Mouse (Mus musculus) hindbrain, embryonic 13.5 days (tissue): ENCODE results near the gene Hgd. TPM values are rescaled to one million over a fixed set of nuclear protein-coding genes. Genes with fewer than 3 reads are reported as not detected.

Experiments
- ATAC-seq: fragments of 200-750 bp; cut with Nextera tagmentation; 2 replicates; pipeline ENCODE4 v1.8.0; 2017; ENCODE audit warnings: moderate TSS enrichment; ENCODE audit not compliant: low FRiP score
- H3K27ac ChIP-seq: fragments of 300-500 bp; sonication (generic); 2 replicates; pipeline ENCODE4 v1.5.1; 2015; ENCODE audit warnings: inconsistent platforms, mild to moderate bottlenecking, moderate library complexity
- H3K27me3 ChIP-seq: fragments of 300-500 bp; sonication (generic); 2 replicates; pipeline ENCODE4 v1.6.1; 2015; ENCODE audit warnings: mild to moderate bottlenecking, inconsistent platforms
- H3K36me3 ChIP-seq: fragments of 300-500 bp; sonication (generic); 2 replicates; pipeline ENCODE4 v1.6.1; 2015; ENCODE audit warnings: mild to moderate bottlenecking, inconsistent platforms
- H3K4me1 ChIP-seq: fragments of 300-500 bp; sonication (generic); replicated peaks from 2 replicates; pipeline ENCODE4 v1.6.1; 2015; ENCODE audit warnings: inconsistent platforms
- H3K4me2 ChIP-seq: fragments of 300-500 bp; sonication (generic); 2 replicates; pipeline ENCODE4 v1.6.1; 2015; ENCODE audit warnings: inconsistent platforms, mild to moderate bottlenecking, moderate library complexity
- H3K4me3 ChIP-seq: fragments of 300-500 bp; sonication (generic); 2 replicates; pipeline ENCODE4 v1.5.1; 2015; ENCODE audit warnings: mild to moderate bottlenecking, inconsistent platforms
- H3K9ac ChIP-seq: fragments of 300-500 bp; sonication (generic); 2 replicates; pipeline ENCODE4 v1.6.1; 2015; ENCODE audit warnings: mild to moderate bottlenecking, inconsistent platforms
- H3K9me3 ChIP-seq: fragments of 300-500 bp; sonication (generic); 2 replicates; pipeline ENCODE4 v1.6.1; 2016; ENCODE audit warnings: inconsistent platforms
- WGBS: fragments of 180-500 bp; shearing (Covaris S2); methylation state at CpG from one replicate; pipeline ENCODE4 v1.1.7; 2015; 5-methylcytosine and 5-hydroxymethylcytosine counted together
- polyA plus RNA-seq: library from polyadenylated mRNA; unstranded; fragments of >200 nt; fragmentation: Nextera tagmentation; extraction: Ambion mirVana; gene quantifications from 2 replicates; pipeline ENCODE4 v1.2.1, GENCODE M21; 2015

Hgd gene
- polyA plus RNA-seq, 1 experiment from 2014 or later = 0.22 TPM

GRCm38 (mm10) chr16:37614540-37614939, 34.6 kb downstream of the Hgd start:
- no peaks in the 10 kb centered on the region for H3K9me3 ChIP-seq
- H3K36me3 ChIP-seq = no peaks in the 10 kb centered on the region
- 93% methylated on average over 9 of the region's 9 CpGs for WGBS
- H3K27me3 ChIP-seq = no peaks in the 10 kb centered on the region
- peaks cover 24% of the 10 kb centered on the region for H3K4me1 ChIP-seq
- ATAC-seq = no peak
- no peak overlapping the region for H3K27ac ChIP-seq
- no peak overlapping the region for H3K4me2 ChIP-seq
- no peak overlapping the region for H3K4me3 ChIP-seq
- H3K9ac ChIP-seq = no peak overlapping the region

GRCm38 (mm10) chr16:37615429-37615828, 35.5 kb downstream of the Hgd start:
- no peaks in the 10 kb centered on the region for H3K9me3 ChIP-seq
- WGBS = 76% methylated on average over 8 of the region's 8 CpGs
- H3K36me3 ChIP-seq = no peaks in the 10 kb centered on the region
- no peak overlapping the region for H3K4me3 ChIP-seq
- H3K27me3 ChIP-seq = no peaks in the 10 kb centered on the region
- H3K4me1 ChIP-seq = peaks cover 15% of the 10 kb centered on the region
- ATAC-seq = no peak
- no peak overlapping the region for H3K4me2 ChIP-seq
- H3K9ac ChIP-seq = no peak overlapping the region
- H3K27ac ChIP-seq = no peak overlapping the region

GRCm38 (mm10) chr16:37616104-37616503, 36.2 kb downstream of the Hgd start:
- Histone ChIP-seq H3K9ac (no peak overlapping the region), H3K4me1 (peaks cover 13% of the 10 kb centered on the region), H3K4me2 (no peak overlapping the region), H3K9me3 (no peaks in the 10 kb centered on the region), H3K27ac (no peak overlapping the region), H3K27me3 (no peaks in the 10 kb centered on the region), H3K4me3 (no peak overlapping the region), H3K36me3 (no peaks in the 10 kb centered on the region)
- no peak for ATAC-seq
- whole genome bisulfite sequencing = 81% methylated on average over 8 of the region's 8 CpGs

- WGBS = 20% methylated on average over 3 of the region's 3 CpGs
- Histone ChIP-seq H3K4me1 (peaks cover 13% of the 10 kb centered on the region), H3K36me3 (no peaks in the 10 kb centered on the region), H3K27ac (no peak overlapping the region; the same call in 1 of the 2 replicates), H3K27me3 (no peaks in the 10 kb centered on the region), H3K4me3 (no peak overlapping the region), H3K4me2 (no peak overlapping the region), H3K9ac (no peak overlapping the region), H3K9me3 (no peaks in the 10 kb centered on the region)
- ATAC-seq = no peak
Measured at GRCm38 (mm10) chr16:37617695-37618094, 37.7 kb downstream of the Hgd start.

GRCm38 (mm10) chr16:37622403-37622802, 42.5 kb downstream of the Hgd start:
- no peak overlapping the region for H3K9ac ChIP-seq
- H3K36me3 ChIP-seq = no peaks in the 10 kb centered on the region
- 79% methylated on average over 3 of the region's 3 CpGs for WGBS
- H3K4me3 ChIP-seq = no peak overlapping the region
- ATAC-seq = no peak
- no peak overlapping the region for H3K4me2 ChIP-seq
- H3K27me3 ChIP-seq = no peaks in the 10 kb centered on the region
- H3K4me1 ChIP-seq = peaks cover 9% of the 10 kb centered on the region
- H3K27ac ChIP-seq = no peak overlapping the region
- no peaks in the 10 kb centered on the region for H3K9me3 ChIP-seq

- no peak overlapping the region for H3K9ac ChIP-seq
- H3K4me3 ChIP-seq = no peak overlapping the region
- H3K4me2 ChIP-seq = no peak overlapping the region
- no peaks in the 10 kb centered on the region for H3K9me3 ChIP-seq
- 58% methylated on average over 5 of the region's 5 CpGs for WGBS
- peaks cover 4% of the 10 kb centered on the region for H3K4me1 ChIP-seq
- ATAC-seq = no peak
- no peaks in the 10 kb centered on the region for H3K36me3 ChIP-seq
- H3K27ac ChIP-seq = no peak overlapping the region
- H3K27me3 ChIP-seq = no peaks in the 10 kb centered on the region
Measured at GRCm38 (mm10) chr16:37622919-37623318, 43.0 kb downstream of the Hgd start.

DNA sequence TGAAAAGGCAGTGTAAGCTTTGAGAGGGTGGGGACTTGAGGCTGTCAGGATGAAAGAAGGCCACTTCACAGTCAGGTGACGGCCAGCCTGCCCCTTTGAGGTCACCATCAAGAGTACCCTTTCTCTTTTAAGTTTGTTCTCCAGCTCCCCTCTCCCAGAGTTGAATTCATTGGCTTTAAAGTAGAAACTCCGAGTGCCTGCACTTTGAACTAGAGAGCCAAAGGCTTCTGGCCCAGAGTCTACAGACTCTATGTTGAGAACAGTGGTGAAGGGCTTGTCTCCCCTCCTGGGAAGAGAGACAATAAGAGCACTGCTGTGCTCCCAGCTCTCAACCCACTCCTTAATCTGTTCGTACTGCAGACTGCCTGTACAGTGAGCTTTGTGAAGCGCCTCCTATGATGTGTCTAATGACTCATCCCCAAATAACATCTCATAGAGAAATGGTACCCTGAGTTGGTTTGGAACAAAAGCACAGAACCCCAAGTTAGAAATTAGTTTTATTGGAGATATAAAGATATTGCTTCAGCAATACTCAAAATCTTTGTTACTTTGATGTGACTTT, 46.5 kb downstream of the Hgd start:
- H3K4me2 ChIP-seq = no peak overlapping the region
- H3K9ac ChIP-seq = no peak overlapping the region
- no peaks in the 10 kb centered on the region for H3K4me1 ChIP-seq
- no peaks in the 10 kb centered on the region for H3K27me3 ChIP-seq
- H3K27ac ChIP-seq = no peak overlapping the region
- no peak overlapping the region for H3K4me3 ChIP-seq
- no peaks in the 10 kb centered on the region for H3K36me3 ChIP-seq
- 61% methylated on average over 4 of the region's 4 CpGs for WGBS
- no peaks in the 10 kb centered on the region for H3K9me3 ChIP-seq
- no peak for ATAC-seq

DNA sequence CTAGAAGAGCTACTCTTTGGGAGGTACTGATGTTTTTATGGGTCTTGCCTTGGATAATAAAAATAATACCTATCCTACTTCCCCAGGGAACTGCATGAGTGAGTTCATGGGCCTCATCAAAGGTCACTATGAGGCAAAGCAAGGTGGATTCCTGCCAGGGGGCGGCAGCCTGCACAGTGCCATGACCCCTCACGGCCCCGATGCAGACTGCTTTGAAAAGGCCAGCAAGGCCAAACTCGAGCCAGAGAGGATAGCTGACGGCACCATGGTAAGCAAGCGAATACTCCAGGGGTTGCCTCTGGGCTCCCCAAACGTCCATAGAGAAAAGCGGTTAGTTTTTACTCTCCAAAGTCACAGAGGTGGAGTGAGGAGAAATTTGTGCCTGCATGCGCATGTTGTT, 48.4 kb downstream of the Hgd start:
- Histone ChIP-seq H3K27ac (no peak overlapping the region), H3K9me3 (no peaks in the 10 kb centered on the region), H3K4me1 (no peaks in the 10 kb centered on the region), H3K9ac (no peak overlapping the region), H3K27me3 (no peaks in the 10 kb centered on the region), H3K4me3 (no peak overlapping the region), H3K4me2 (no peak overlapping the region), H3K36me3 (no peaks in the 10 kb centered on the region)
- 76% methylated on average over 9 of the region's 9 CpGs for WGBS
- ATAC-seq = no peak

- Histone ChIP-seq H3K27ac (no peak overlapping the region), H3K9ac (no peak overlapping the region), H3K4me3 (no peak overlapping the region), H3K4me1 (no peaks in the 10 kb centered on the region), H3K9me3 (no peaks in the 10 kb centered on the region), H3K36me3 (no peaks in the 10 kb centered on the region), H3K4me2 (no peak overlapping the region), H3K27me3 (no peaks in the 10 kb centered on the region)
- WGBS = 63% methylated on average over 7 of the region's 7 CpGs
- ATAC-seq = no peak
Measured at GRCm38 (mm10) chr16:37629011-37629410, 49.1 kb downstream of the Hgd start.

- H3K9ac ChIP-seq = no peak overlapping the region
- no peaks in the 10 kb centered on the region for H3K4me1 ChIP-seq
- 74% methylated on average over 9 of the region's 9 CpGs for WGBS
- no peak overlapping the region for H3K4me2 ChIP-seq
- H3K27ac ChIP-seq = no peak overlapping the region
- H3K36me3 ChIP-seq = no peaks in the 10 kb centered on the region
- no peak overlapping the region for H3K4me3 ChIP-seq
- no peaks in the 10 kb centered on the region for H3K9me3 ChIP-seq
- no peak for ATAC-seq
- no peaks in the 10 kb centered on the region for H3K27me3 ChIP-seq
Measured at GRCm38 (mm10) chr16:37634578-37634977, 54.6 kb downstream of the Hgd start.

- WGBS = 98% methylated on average over 1 of the region's 1 CpGs
- H3K4me3 ChIP-seq = no peak overlapping the region
- ATAC-seq = no peak
Measured at GRCm38 (mm10) chr16:37635095-37635494, 55.1 kb downstream of the Hgd start.

DNA sequence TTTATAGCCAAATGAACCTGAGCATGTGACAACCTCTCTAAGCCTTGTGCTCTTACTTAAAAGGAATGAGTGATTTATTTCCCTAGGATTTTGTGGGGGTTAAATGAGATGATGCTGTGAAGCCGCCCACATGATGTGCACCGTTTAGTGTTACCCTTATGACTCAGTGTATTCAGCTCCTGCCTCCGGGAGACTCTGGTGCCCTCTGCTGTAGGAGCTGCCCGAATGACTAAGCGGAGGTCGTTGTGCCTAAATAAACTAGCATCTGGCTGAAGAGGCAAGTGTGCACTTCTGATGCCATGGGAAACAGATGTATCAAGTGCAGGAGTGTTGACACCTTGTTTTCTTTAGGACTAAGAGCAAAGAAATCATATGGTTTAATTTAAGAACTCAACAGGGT, 56.2 kb downstream of the Hgd start:
- Histone ChIP-seq H3K4me1 (no peaks in the 10 kb centered on the region), H3K36me3 (no peaks in the 10 kb centered on the region), H3K9ac (no peak overlapping the region), H3K27me3 (no peaks in the 10 kb centered on the region), H3K4me2 (no peak overlapping the region), H3K4me3 (no peak overlapping the region), H3K9me3 (no peaks in the 10 kb centered on the region), H3K27ac (no peak overlapping the region)
- WGBS = 66% methylated on average over 6 of the region's 6 CpGs
- ATAC-seq = no peak

More at GRCm38 (mm10) chr16:37635095-37635494, 55.1 kb downstream of the Hgd start:
- Histone ChIP-seq H3K9ac (no peak overlapping the region), H3K4me1 (no peaks in the 10 kb centered on the region), H3K4me2 (no peak overlapping the region), H3K9me3 (no peaks in the 10 kb centered on the region), H3K27me3 (no peaks in the 10 kb centered on the region), H3K27ac (no peak overlapping the region), H3K36me3 (no peaks in the 10 kb centered on the region)

DNA sequence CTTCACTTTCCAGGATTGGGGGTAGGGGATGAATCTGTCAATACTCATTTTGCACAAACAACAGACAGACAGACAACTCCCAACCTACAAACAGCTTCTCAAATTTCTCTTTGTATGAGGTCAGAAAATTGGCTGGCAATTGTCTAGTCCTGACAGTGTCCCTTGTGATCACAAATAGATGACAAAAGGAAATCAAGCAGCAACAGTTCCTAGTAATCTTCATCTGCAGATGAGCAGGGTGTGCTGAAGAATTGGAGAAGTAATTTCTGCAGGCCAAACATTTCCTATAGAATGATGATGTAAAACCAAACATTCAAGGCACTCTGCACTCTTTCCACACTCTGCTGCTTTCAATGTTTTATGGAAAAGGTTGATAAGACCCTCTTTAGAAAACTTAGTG, 57.8 kb downstream of the Hgd start:
- no peaks in the 10 kb centered on the region for H3K27me3 ChIP-seq
- ATAC-seq = no peak

More for the DNA sequence above, 57.8 kb downstream of the Hgd start:
- Histone ChIP-seq H3K4me2 (no peak overlapping the region), H3K27ac (no peak overlapping the region), H3K9me3 (no peaks in the 10 kb centered on the region), H3K9ac (no peak overlapping the region), H3K36me3 (no peaks in the 10 kb centered on the region), H3K4me1 (no peaks in the 10 kb centered on the region), H3K4me3 (no peak overlapping the region)
